Mouse (Mus musculus) kidney, embryonic 14.5 days (tissue): ENCODE measurements around the gene Xlr5c. TPM values are rescaled to one million over a fixed set of nuclear protein-coding genes. Genes with fewer than 3 reads are reported as not detected.
"Not testable (repeated sequence)": the region's sequence is repeated elsewhere in the genome, so short reads cannot be mapped to it uniquely, and the experiment has no call there.

Experiments
- ATAC-seq: fragments of 200-750 bp; cut with Nextera tagmentation; 2 replicates; pipeline ENCODE4 v1.8.0; 2017; ENCODE audit warnings: moderate number of reproducible peaks, mild to moderate bottlenecking, moderate TSS enrichment, moderate library complexity; ENCODE audit not compliant: low FRiP score, low TSS enrichment
- H3K27ac ChIP-seq: fragments of 300-500 bp; sonication (generic); 2 replicates; pipeline ENCODE4 v1.5.1; 2014; ENCODE audit warnings: low read depth, mild to moderate bottlenecking, low read length, moderate library complexity, mixed read lengths
- H3K27me3 ChIP-seq: fragments of 300-500 bp; sonication (generic); 2 replicates; pipeline ENCODE4 v1.6.1; 2014; ENCODE audit warnings: mild to moderate bottlenecking, low read length; ENCODE audit not compliant: control insufficient read depth, insufficient read depth
- H3K36me3 ChIP-seq: fragments of 300-500 bp; sonication (generic); 2 replicates; pipeline ENCODE4 v1.6.1; 2014; ENCODE audit warnings: low read length, mixed read lengths; ENCODE audit not compliant: control insufficient read depth, insufficient read depth
- H3K4me1 ChIP-seq: fragments of 300-500 bp; sonication (generic); 2 replicates; pipeline ENCODE4 v1.6.1; 2014; ENCODE audit warnings: low read length, mixed read lengths; ENCODE audit not compliant: control insufficient read depth, insufficient read depth
- H3K4me2 ChIP-seq: fragments of 300-500 bp; sonication (generic); replicated peaks from 2 replicates; pipeline ENCODE4 v1.6.1; 2014; ENCODE audit warnings: low read depth, mild to moderate bottlenecking, low read length
- H3K4me3 ChIP-seq: fragments of 300-500 bp; sonication (generic); 2 replicates; pipeline ENCODE4 v1.5.1; 2014; ENCODE audit warnings: mild to moderate bottlenecking, low read length
- H3K9ac ChIP-seq: fragments of 300-500 bp; sonication (generic); 2 replicates; pipeline ENCODE4 v1.6.1; 2014; ENCODE audit warnings: low read depth, mild to moderate bottlenecking, low read length, moderate library complexity
- H3K9me3 ChIP-seq: fragments of 300-500 bp; sonication (generic); 2 replicates; pipeline ENCODE4 v1.6.1; 2016; ENCODE audit warnings: low read length; ENCODE audit not compliant: control insufficient read depth
- WGBS: fragments of 180-500 bp; shearing (Covaris S2); extraction: QIAGEN DNeasy Blood & Tissue Kit; methylation state at CpG from one replicate; pipeline ENCODE4 v1.1.7; 2014; 5-methylcytosine and 5-hydroxymethylcytosine counted together
- polyA plus RNA-seq: library from polyadenylated mRNA; unstranded; fragments of >200 nt; fragmentation: Nextera tagmentation; extraction: Ambion mirVana; gene quantifications from 2 replicates; pipeline ENCODE4 v1.2.1, GENCODE M21; 2014

Xlr5c gene
- polyA plus RNA-seq, 1 experiment from 2014 or later: not detected

DNA sequence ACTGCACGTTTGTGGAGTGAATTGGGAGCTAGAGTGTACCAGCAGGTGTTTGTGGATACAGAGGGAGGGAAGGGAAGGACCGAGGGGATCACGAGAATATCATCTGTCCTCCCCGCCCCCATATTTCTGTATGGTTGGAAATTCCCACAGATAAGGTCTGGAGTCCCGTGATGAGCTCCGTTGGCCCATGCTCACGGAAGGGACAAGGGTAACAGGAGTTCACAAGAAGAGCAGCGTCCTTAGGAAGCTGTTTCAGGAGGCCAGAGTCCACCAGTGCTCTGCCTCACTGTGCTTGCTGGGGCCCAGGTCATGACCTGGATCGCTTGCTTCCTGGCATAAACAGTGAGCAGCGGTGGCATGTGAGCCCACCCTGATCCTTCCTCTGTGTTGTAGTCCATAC is 3.0 kb upstream of the Xlr5c start:
- not testable (repeated sequence) for H3K4me2 ChIP-seq, ATAC-seq, H3K4me1 ChIP-seq, H3K9ac ChIP-seq, H3K27me3 ChIP-seq, H3K27ac ChIP-seq, H3K4me3 ChIP-seq, H3K36me3 ChIP-seq, H3K9me3 ChIP-seq
- 72% methylated on average over 8 of the region's 10 CpGs for WGBS

- H3K9me3 ChIP-seq, H3K4me1 ChIP-seq, H3K4me2 ChIP-seq, H3K4me3 ChIP-seq, H3K36me3 ChIP-seq, H3K27ac ChIP-seq, H3K27me3 ChIP-seq, H3K9ac ChIP-seq, ATAC-seq: not testable (repeated sequence)
- 91% methylated on average over 14 of the region's 14 CpGs for WGBS
Observed at GRCm38 (mm10) chrX:73265270-73265669, 27.5 kb downstream of the Xlr5c start, which contains the start of gene Xlr3c. Gene Xlr3c (minus strand): TSS chrX:73265390.

- 83% methylated on average over 1 of the region's 2 CpGs for WGBS
Observed at GRCm38 (mm10) chrX:73262428-73262827, 30.3 kb downstream of the Xlr5c start.

DNA sequence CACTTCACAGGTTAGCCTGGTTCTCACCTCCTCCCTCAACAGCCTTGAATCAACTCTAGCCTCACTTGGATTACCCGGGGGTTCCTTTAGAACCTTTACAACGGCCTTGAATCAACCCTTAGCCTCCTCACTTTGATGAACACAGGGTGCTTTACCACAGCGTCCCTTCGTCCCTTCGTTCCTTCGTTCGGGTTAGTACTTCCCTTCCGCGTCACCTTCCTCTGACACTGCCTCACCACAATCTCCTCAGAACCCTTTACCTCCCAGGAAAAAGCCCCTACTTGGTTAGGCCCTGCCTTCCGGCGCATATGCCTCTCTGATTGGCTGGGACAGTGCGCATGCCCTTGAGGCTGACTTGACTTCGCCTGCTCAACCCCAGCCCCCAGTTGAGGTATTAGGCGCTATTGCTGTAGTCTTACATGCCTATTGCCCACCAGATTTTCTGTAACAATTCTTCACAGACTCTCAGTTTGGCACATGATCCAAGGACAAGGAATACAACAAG is 49.9 kb downstream of the Xlr5c start, which contains the start of gene Xlr4c:
Xlr4c (minus strand) TSS at position 310 of the 505 bp plus-strand sequence.
- not testable (repeated sequence) for H3K4me2 ChIP-seq, ATAC-seq, H3K9ac ChIP-seq, H3K27me3 ChIP-seq, H3K4me3 ChIP-seq, H3K36me3 ChIP-seq, H3K27ac ChIP-seq, H3K9me3 ChIP-seq, H3K4me1 ChIP-seq
- 86% methylated on average over 12 of the region's 14 CpGs for WGBS

More at GRCm38 (mm10) chrX:73262428-73262827, 30.3 kb downstream of the Xlr5c start:
- H3K36me3 ChIP-seq, H3K27me3 ChIP-seq, H3K4me2 ChIP-seq, H3K9ac ChIP-seq, ATAC-seq, H3K27ac ChIP-seq, H3K4me3 ChIP-seq, H3K9me3 ChIP-seq, H3K4me1 ChIP-seq: not testable (repeated sequence)

Other genes with a start within 250 kb of the Xlr5c start
- 0.12 TPM in 1 of 2 replicates, not detected in the other for gene Pnma3, start 228.2 kb downstream of the Xlr5c start, polyA plus RNA-seq
- 0.46 TPM in 1 of 2 replicates, not detected in the other for gene Xlr4a, start 210.5 kb downstream of the Xlr5c start, polyA plus RNA-seq
- gene Xlr3a, start 195.9 kb downstream of the Xlr5c start, polyA plus RNA-seq: 0.51 and 1.4 TPM in 2 replicates
- gene Gm14685, start 175.9 kb downstream of the Xlr5c start, polyA plus RNA-seq: not detected in 2 replicates
- not detected in 2 replicates for gene Xlr5b, start 144.2 kb downstream of the Xlr5c start, polyA plus RNA-seq
- not detected in 2 replicates for gene DXBay18, start 143.5 kb downstream of the Xlr5c start, polyA plus RNA-seq
- not detected in 2 replicates for gene Spin2d, start 116.0 kb downstream of the Xlr5c start, polyA plus RNA-seq
- 6.0 and 8.6 TPM in 2 replicates for gene Xlr3b, start 100.8 kb downstream of the Xlr5c start, polyA plus RNA-seq
- gene Xlr4b, start 78.6 kb downstream of the Xlr5c start, polyA plus RNA-seq: 0.50 TPM in 1 of 2 replicates, not detected in the other
- 9.1 and 9.9 TPM in 2 replicates for gene F8a, start 64.7 kb downstream of the Xlr5c start, polyA plus RNA-seq
- not detected in 2 replicates for gene Xlr4c, start 49.8 kb downstream of the Xlr5c start, polyA plus RNA-seq
- gene Xlr3c, start 27.6 kb downstream of the Xlr5c start, polyA plus RNA-seq: not detected in 2 replicates
- 0.31 TPM in 1 of 2 replicates, not detected in the other for gene Xlr5a, start within 50 bp of the Xlr5c start, polyA plus RNA-seq
- not detected in 2 replicates for gene Gm45015, start 43.9 kb upstream of the Xlr5c start, polyA plus RNA-seq
- gene Zfp275, start 49.6 kb upstream of the Xlr5c start, polyA plus RNA-seq: 11.1 and 17.1 TPM in 2 replicates
- gene Gm18336, start 105.8 kb upstream of the Xlr5c start, polyA plus RNA-seq: not detected in 2 replicates
- not detected in 2 replicates for gene Zfp92, start 118.1 kb upstream of the Xlr5c start, polyA plus RNA-seq
- gene Trex2, start 142.4 kb upstream of the Xlr5c start, polyA plus RNA-seq: not detected in 2 replicates
- 61.2 and 62.3 TPM in 2 replicates for gene Haus7, start 166.1 kb upstream of the Xlr5c start, polyA plus RNA-seq
- 62.5 and 84.0 TPM in 2 replicates for gene Bgn, start 190.6 kb upstream of the Xlr5c start, polyA plus RNA-seq
- 0.29 and 0.42 TPM in 2 replicates for gene Atp2b3, start 210.1 kb upstream of the Xlr5c start, polyA plus RNA-seq